Mouse (Mus musculus) midbrain, embryonic 15.5 days (tissue): ENCODE data around the gene Gm20518. TPM values are rescaled to one million over a fixed set of nuclear protein-coding genes. Genes with fewer than 3 reads are reported as not detected.

ENCODE experiments used
- ATAC-seq: fragments of 200-750 bp; cut with Nextera tagmentation; replicated peaks from 2 replicates; pipeline ENCODE4 v1.8.0; 2017; ENCODE audit warnings: moderate TSS enrichment
- H3K27ac ChIP-seq: fragments of 300-500 bp; sonication (generic); 2 replicates; pipeline ENCODE4 v1.5.1; 2015; ENCODE audit warnings: mild to moderate bottlenecking, inconsistent platforms
- H3K27me3 ChIP-seq: fragments of 300-500 bp; sonication (generic); replicated peaks from 2 replicates; pipeline ENCODE4 v1.6.1; 2015; ENCODE audit warnings: inconsistent platforms
- H3K36me3 ChIP-seq: fragments of 300-500 bp; sonication (generic); replicated peaks from 2 replicates; pipeline ENCODE4 v1.6.1; 2015; ENCODE audit warnings: inconsistent platforms
- H3K4me1 ChIP-seq: fragments of 300-500 bp; sonication (generic); 2 replicates; pipeline ENCODE4 v1.6.1; 2015; ENCODE audit warnings: inconsistent platforms
- H3K4me2 ChIP-seq: fragments of 300-500 bp; sonication (generic); 2 replicates; pipeline ENCODE4 v1.6.1; 2015; ENCODE audit warnings: inconsistent platforms, mild to moderate bottlenecking, moderate library complexity
- H3K4me3 ChIP-seq: fragments of 300-500 bp; sonication (generic); 2 replicates; pipeline ENCODE4 v1.5.1; 2015; ENCODE audit warnings: mild to moderate bottlenecking, inconsistent platforms
- H3K9ac ChIP-seq: fragments of 300-500 bp; sonication (generic); 2 replicates; pipeline ENCODE4 v1.6.1; 2015; ENCODE audit warnings: mild to moderate bottlenecking, inconsistent platforms
- H3K9me3 ChIP-seq: fragments of 300-500 bp; sonication (generic); 2 replicates; pipeline ENCODE4 v1.6.1; 2016; ENCODE audit warnings: inconsistent platforms
- WGBS: fragments of 180-500 bp; shearing (Covaris S2); methylation state at CpG from one replicate; pipeline ENCODE4 v1.1.7; 2015; ENCODE audit warnings: mixed read lengths; 5-methylcytosine and 5-hydroxymethylcytosine counted together
- polyA plus RNA-seq: library from polyadenylated mRNA; unstranded; fragments of >200 nt; fragmentation: Nextera tagmentation; extraction: Ambion mirVana; gene quantifications from 2 replicates; pipeline ENCODE4 v1.2.1, GENCODE M21; 2015

Gene Gm20518
- polyA plus RNA-seq, 1 experiment from 2014 or later: 0.53 TPM

DNA sequence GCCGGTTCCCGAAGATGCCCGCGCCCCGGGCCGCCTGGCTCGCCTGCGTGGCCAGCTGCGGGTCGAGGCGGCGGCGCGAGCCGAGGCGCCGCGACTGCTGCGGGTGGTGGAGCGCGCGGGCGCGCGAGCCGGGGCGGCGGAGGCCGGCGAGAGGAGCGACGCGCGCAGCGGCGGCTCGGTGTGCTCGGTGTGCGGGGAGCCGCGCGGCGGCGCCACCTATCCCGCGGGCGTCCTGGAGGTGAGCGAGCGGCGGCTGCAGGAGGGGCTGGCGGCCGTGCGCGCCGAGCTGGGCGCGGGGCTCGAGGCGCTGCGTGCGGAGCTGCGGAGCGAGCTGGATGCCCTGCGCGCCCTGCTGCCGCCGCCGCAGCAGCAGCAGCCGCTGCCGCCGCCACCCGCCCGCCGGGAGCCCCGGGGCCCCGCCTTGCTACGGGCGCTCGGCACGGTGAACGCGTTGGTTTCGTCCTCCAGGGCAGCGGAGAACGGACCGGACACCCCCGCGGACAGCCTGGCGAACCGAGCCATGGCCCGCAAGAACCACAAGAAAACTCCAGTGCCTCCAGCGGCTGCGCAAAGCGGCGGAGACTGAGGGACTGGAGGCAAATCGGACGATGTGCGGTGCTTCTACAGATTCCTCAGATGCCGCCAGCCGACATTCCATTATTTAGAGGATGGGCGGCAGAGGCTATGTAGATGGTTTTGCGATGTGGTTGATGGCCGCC lies 57.6 kb downstream of the Gm20518 start:
- H3K9me3 ChIP-seq: no peaks in the 10 kb centered on the region
- peaks cover 41% of the 10 kb centered on the region for H3K27me3 ChIP-seq
- peak overlapping the region; percentile 72 for H3K4me3 ChIP-seq

DNA sequence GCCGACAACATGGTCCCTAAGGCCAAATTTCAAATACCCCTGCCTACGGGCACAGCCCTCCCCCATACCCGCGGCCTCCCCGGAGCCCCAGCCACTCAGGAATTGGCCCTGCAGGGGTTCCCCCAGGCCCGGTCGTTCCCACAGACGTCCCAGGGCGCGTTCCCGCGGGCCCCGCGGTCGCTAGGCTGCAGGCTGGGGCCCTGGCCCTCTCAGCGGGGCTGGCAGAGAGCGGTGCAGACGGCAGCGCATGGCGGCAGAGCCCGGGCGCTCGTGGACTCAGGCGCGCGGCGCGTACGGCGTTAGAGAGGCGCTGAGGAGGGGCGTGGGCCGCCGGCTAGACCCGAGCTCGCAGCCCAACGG lies 58.2 kb downstream of the Gm20518 start:
- peaks cover 41% of the 10 kb centered on the region for H3K27me3 ChIP-seq
- H3K9me3 ChIP-seq: no peaks in the 10 kb centered on the region
- under 1% methylated on average over 37 of the region's 37 CpGs for WGBS
- H3K4me2 ChIP-seq: peak overlapping the region; percentile 92
- H3K36me3 ChIP-seq: no peaks in the 10 kb centered on the region
- H3K27ac ChIP-seq: peak overlapping the region; percentile 91
- peak overlapping the region; percentile 81 for H3K9ac ChIP-seq
- peaks cover 29% of the 10 kb centered on the region for H3K4me1 ChIP-seq
- H3K4me3 ChIP-seq: peak overlapping the region; percentile 72
- ATAC-seq: peak; percentile 80

More for the DNA sequence above, 57.6 kb downstream of the Gm20518 start:
- under 1% methylated on average over 70 of the region's 103 CpGs for WGBS
- peak; percentile 82 for ATAC-seq
- Histone ChIP-seq H3K9ac (peak overlapping the region; percentile 81), H3K4me1 (peaks cover 29% of the 10 kb centered on the region), H3K36me3 (no peaks in the 10 kb centered on the region), H3K27ac (peak overlapping the region; percentile 91), H3K4me2 (peak overlapping the region; percentile 92)

DNA sequence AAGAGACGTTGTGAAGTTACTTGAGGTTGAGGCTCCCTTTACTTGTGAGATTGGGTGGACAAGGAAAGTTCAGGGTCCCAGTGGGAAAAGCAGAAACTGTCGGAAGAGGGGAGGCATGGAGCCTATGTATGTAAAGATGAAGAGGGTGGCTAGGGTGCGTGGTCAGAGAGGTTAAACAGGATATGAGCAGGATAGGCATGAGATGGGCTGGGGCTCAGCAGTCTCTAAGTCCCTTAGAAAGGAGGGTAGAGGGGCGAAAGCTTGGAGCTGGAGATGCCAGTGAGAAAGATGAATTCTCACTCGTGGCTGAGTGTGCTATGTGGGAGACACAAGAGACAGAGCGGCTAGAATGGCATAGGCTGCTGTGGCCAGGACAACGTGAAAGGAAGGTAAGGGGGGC lies 58.6 kb downstream of the Gm20518 start, which contains the start of gene B830017H08Rik:
Gene B830017H08Rik (plus strand): TSS at position 301 of the 400 bp plus-strand sequence.
- WGBS: 21% methylated on average over 7 of the region's 7 CpGs
- Histone ChIP-seq H3K4me3 (peak within 1 kb of the TSS; percentile 72), H3K4me1 (peaks cover 29% of the 10 kb centered on the region), H3K27me3 (peaks cover 41% of the 10 kb centered on the region), H3K9ac (peak within 1 kb of the TSS; percentile 81), H3K27ac (peak within 1 kb of the TSS; percentile 91), H3K4me2 (peak within 1 kb of the TSS; percentile 92), H3K36me3 (no peaks in the 10 kb centered on the region), H3K9me3 (no peaks in the 10 kb centered on the region)
- ATAC-seq: no peak

DNA sequence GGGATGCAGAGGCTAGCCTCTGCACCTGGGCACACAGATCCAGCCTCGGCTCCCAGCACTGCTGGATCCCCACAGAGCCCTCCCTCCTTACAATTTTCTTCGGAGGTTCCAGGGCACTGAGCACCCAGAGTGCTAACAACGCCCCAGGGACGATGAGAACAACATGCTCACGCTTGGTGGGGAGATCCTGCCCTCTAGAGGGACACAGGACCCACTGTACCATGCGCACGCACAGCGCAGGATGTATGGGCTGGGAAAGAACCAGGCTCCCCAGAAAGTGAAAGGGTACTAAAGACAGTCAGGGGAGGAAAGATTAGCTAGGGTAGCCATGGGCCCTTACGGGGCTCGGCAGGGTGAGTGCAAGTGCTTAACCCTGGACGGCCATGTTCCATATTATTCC lies 59.7 kb downstream of the Gm20518 start:
- Histone ChIP-seq H3K4me3 (no peak overlapping the region), H3K4me1 (peaks cover 29% of the 10 kb centered on the region), H3K9me3 (no peaks in the 10 kb centered on the region), H3K4me2 (no peak overlapping the region), H3K27ac (no peak overlapping the region), H3K9ac (no peak overlapping the region), H3K36me3 (no peaks in the 10 kb centered on the region), H3K27me3 (peaks cover 38% of the 10 kb centered on the region)
- ATAC-seq: no peak
- 9% methylated on average over 11 of the region's 11 CpGs for WGBS

DNA sequence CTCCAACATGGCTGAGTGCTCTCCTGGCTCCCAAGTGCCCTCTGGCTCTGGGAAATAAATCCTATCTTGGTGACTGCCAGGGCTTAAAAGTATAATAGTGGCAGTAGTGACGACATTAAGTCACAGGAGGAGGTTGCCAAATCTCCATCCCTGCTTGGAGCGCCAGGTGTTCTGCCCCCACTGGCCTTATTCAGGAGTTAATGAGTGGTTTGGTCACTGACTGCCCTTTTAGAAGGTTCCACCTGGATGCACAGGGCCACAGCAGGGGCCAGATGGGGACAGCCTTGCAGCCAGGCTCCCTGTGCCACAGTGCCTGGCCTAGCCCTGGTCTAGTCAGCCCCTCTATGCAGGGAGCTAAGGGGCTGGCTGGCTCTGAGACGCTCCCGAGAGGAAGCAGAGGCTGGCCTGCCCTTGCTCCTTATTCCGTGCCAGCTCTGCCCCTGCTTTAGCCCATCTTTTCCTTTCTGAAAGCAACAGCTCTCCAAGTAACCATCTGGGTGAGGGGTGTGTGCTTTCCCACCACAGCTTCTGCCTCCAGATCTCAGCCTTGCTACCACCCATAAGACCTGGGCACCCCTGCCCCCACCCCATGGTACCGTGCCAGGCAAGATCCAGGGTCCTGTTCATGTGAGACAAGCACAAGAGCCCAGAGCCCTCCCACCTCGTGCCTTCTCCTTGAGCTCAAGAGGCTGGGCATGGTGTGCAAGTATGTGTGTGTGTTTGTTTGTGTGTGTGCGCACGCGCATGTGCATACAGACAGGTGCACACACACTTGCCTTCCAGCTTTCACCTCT lies 60.9 kb downstream of the Gm20518 start:
- Histone ChIP-seq H3K9me3 (no peaks in the 10 kb centered on the region), H3K27ac (no peak overlapping the region), H3K4me1 (peaks cover 27% of the 10 kb centered on the region), H3K4me3 (no peak overlapping the region), H3K4me2 (no peak overlapping the region), H3K9ac (no peak overlapping the region), H3K36me3 (no peaks in the 10 kb centered on the region), H3K27me3 (peaks cover 30% of the 10 kb centered on the region)
- WGBS: 57% methylated on average over 10 of the region's 10 CpGs
- ATAC-seq: no peak

DNA sequence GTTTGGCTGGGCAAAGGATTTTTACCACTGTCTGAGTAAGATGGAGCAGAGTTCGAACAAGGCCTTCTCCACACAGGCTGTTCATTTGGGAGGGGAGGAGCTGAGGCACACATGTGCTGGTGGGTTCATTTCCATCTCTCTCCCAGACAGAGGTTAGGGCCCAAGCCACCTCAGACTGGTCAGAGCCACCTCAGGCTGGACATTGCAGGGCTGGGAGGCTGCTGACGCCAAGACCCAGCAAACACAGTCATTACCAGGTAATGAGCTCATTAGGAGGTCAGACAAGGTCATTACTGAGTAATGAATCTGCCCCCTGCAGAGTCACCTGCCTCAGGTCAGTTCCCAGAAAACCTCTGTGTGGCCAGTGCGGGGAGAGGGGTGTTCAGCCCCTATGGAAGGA lies 62.6 kb downstream of the Gm20518 start:
- Histone ChIP-seq H3K9ac (no peak overlapping the region), H3K4me1 (peaks cover 11% of the 10 kb centered on the region), H3K27me3 (peaks cover 26% of the 10 kb centered on the region), H3K4me3 (no peak overlapping the region), H3K9me3 (no peaks in the 10 kb centered on the region), H3K4me2 (no peak overlapping the region), H3K27ac (no peak overlapping the region), H3K36me3 (no peaks in the 10 kb centered on the region)
- 80% methylated on average over 3 of the region's 3 CpGs for WGBS
- no peak for ATAC-seq

DNA sequence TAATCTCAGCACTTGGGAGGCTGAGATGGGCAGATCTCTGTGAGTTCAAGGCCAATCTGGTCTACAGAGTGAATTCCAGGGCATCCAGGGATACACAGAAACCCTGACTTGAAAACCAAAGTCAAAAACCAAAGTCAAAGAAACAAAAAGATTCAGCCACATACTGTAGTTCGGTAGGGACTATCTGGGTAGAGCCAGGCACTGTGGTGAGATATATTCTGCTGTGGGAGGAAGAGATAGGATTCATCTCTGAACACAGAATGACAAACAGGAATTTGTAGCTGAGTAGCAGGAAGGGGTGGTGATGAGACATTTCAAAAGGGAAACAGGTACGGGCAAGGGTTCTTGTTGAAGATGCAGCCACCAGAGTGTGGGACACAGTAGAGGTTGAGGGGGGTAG lies 63.2 kb downstream of the Gm20518 start:
- Histone ChIP-seq H3K27ac (no peak overlapping the region), H3K9ac (no peak overlapping the region), H3K27me3 (peaks cover 26% of the 10 kb centered on the region), H3K4me1 (peaks cover 10% of the 10 kb centered on the region), H3K36me3 (no peaks in the 10 kb centered on the region), H3K9me3 (no peaks in the 10 kb centered on the region), H3K4me3 (no peak overlapping the region), H3K4me2 (no peak overlapping the region)
- ATAC-seq: no peak
- 88% methylated on average over 2 of the region's 2 CpGs for WGBS

DNA sequence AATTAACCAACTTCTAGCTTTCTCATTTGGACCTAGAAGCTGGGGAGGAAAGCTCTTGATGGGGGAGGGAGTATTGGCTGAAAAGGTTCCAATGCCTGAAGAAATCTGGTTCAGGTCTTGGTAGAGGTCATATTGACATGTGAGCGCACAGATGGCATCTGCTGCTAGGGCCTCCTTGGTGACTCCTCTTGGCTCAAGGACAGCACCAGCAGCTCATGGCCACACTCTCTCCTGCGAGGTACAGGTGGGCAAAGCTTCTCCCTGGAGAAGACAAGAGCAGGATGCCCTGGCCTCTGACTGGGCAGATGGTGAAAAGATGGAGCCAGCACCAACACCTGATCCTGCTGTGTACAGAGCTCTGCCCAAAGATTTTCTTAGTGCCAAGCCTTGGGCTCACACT lies 65.0 kb downstream of the Gm20518 start:
- Histone ChIP-seq H3K4me1 (no peaks in the 10 kb centered on the region), H3K36me3 (no peaks in the 10 kb centered on the region), H3K4me3 (no peak overlapping the region), H3K9ac (no peak overlapping the region), H3K9me3 (no peaks in the 10 kb centered on the region), H3K4me2 (no peak overlapping the region), H3K27ac (no peak overlapping the region), H3K27me3 (peaks cover 11% of the 10 kb centered on the region)
- no peak for ATAC-seq
- WGBS: 88% methylated on average over 2 of the region's 2 CpGs

DNA sequence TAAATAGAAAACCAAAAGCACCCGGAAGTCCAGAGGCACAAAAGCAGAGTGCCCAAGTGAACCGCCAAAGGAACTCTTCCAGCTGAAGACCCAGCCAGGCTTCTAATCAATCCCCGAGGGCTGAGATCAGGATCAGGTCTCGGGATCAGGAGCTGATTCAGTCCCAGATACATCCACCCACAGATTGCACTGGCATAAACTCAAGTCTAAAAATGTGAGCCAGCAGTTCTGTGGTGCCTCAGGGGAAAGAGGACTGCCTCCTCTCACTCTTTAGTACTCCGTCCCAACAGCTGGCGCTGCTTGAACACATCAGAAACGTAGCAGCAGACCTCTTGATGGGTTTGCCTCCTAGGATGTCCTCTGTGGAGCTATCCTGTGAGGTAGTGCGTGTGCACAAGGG lies 74.9 kb downstream of the Gm20518 start:
- WGBS: 77% methylated on average over 8 of the region's 8 CpGs
- H3K4me1 ChIP-seq: peaks cover 13% of the 10 kb centered on the region
- H3K4me3 ChIP-seq: no peak overlapping the region
- H3K9me3 ChIP-seq: no peaks in the 10 kb centered on the region
- H3K27me3 ChIP-seq: peaks cover 21% of the 10 kb centered on the region
- peak overlapping the region; percentile 88 for H3K4me2 ChIP-seq
- no peak for ATAC-seq
- H3K27ac ChIP-seq: no peak overlapping the region
- no peaks in the 10 kb centered on the region for H3K36me3 ChIP-seq
- H3K9ac ChIP-seq: no peak overlapping the region

DNA sequence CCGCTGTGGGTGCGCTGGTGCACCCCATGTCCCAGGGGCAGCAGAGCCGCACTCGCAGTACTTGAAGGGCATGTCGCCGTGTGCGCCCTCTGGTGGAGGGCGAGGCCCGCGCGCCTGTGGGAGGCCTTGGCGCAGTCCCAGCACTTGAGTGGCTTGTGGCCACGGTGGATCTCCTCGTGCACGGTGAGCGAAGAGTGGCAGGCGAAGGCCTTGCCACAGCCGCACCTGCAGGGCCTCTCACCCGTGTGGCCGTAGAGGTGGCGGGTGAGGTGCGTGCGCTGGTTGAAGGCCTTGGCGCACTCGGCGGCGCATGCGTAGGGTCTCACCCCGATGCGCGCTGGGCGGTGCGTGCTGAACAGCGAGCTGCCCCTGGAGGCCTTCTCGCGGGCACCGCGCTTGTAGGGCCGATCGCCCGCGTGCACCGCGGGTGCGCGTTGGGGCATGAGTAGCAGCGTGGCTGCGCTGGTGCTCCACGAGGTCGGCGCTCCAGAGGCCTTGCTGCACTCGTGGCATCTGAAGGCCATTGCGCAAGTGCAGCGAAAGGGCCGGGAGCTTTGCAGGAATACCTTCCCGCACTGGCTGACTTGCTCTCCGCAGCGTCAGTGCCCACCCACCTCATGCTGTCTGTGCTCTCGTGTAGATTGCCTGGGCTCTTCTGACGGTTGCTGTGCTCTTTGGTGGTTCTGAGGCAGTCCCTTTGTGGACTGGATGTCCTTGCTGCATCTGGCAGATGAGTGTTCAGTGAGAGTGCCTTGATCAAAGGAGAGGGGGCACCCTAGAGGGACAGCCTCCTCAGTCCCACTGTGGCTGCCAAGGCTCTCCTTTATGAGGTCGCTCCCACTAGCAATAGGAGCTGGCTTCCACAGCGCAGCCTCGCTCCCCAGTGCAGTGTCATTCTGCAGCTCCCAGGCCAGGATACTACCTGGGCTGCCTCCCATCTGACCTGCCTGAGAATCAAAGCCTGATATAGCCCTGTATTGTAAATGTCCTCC lies 75.8 kb downstream of the Gm20518 start:
- no peaks in the 10 kb centered on the region for H3K9me3 ChIP-seq
- H3K4me2 ChIP-seq: peak overlapping the region; percentile 88
- peaks cover 13% of the 10 kb centered on the region for H3K4me1 ChIP-seq
- peaks cover 21% of the 10 kb centered on the region for H3K27me3 ChIP-seq
- H3K9ac ChIP-seq: peak overlapping the region; percentile 69
- WGBS: 1% methylated on average over 63 of the region's 63 CpGs
- peak; percentile 90 for ATAC-seq
- H3K4me3 ChIP-seq: peak overlapping the region; percentile 51
- H3K27ac ChIP-seq: peak overlapping the region; percentile 72
- H3K36me3 ChIP-seq: no peaks in the 10 kb centered on the region

DNA sequence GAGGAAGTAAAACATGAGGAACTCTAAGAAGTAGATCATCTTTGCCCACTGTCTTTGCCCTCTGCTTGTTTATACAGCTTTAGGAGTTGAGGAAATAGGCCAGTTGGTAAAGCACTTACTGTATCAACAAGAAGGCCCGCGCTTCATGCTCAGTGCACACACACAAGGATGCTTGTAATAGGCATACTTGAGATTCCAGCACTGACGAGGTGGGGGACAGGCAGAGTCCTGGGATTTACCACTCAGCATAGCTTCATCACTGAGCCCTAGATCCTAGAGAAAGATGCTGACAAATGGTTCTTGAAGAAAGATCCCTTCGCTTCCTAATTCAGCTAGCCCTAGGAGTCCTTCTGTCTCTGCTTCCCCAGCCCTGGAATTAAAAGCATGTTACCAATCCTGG lies 78.3 kb downstream of the Gm20518 start:
- ATAC-seq: no peak
- Histone ChIP-seq H3K27ac (no peak overlapping the region), H3K27me3 (peaks cover 21% of the 10 kb centered on the region), H3K4me1 (peaks cover 18% of the 10 kb centered on the region), H3K9me3 (no peaks in the 10 kb centered on the region), H3K9ac (no peak overlapping the region), H3K4me3 (no peak overlapping the region), H3K36me3 (no peaks in the 10 kb centered on the region), H3K4me2 (no peak overlapping the region)
- 66% methylated on average over 4 of the region's 4 CpGs for whole genome bisulfite sequencing

DNA sequence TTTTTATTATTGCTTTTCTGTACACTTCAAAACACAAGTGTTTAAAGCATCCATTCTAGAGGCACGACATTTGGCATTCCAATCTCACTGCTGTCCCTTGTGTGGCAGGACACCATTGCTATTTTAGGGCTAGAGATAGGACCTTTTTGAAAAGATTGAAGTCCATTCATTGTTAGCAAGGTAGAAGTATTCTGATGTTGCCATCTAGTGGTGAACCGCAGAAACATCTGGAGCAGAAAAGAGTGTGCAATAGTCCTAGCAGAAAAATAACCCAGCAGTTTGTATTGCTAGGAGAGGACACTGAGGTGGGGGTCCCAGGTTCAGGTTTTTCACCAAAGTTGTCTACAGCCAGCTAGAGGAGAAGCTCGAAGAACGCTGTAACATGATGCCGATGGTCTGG lies 79.4 kb downstream of the Gm20518 start:
- H3K27me3 ChIP-seq: peaks cover 21% of the 10 kb centered on the region
- peaks cover 24% of the 10 kb centered on the region for H3K4me1 ChIP-seq
- H3K9me3 ChIP-seq: no peaks in the 10 kb centered on the region
- no peaks in the 10 kb centered on the region for H3K36me3 ChIP-seq
- no peak for ATAC-seq
- no peak overlapping the region for H3K4me2 ChIP-seq
- no peak overlapping the region for H3K27ac ChIP-seq
- 5% methylated on average over 5 of the region's 5 CpGs for whole genome bisulfite sequencing
- no peak overlapping the region for H3K9ac ChIP-seq
- H3K4me3 ChIP-seq: no peak overlapping the region
